ENCODE assay signal across 18 mouse cellular contexts in genomic region chr14:32336547-32336946, GRCm38 (mm10). TPM values are rescaled to one million over a fixed set of nuclear protein-coding genes. Genes with fewer than 3 reads are reported as not detected.
DNase-seq lines count a peak whose midpoint lies in the region; ATAC-seq and TF ChIP-seq lines count a peak whose summit lies in the region.
"Had no signal": no experiment of that assay in that cellular context is flagged by ENCODE, and none has a peak within 500 bp of the region (broad histone marks: within the 10 kb centered on the region; RNA-seq: fewer than 3 reads in every experiment).

No protein-coding gene starts in this region.

- no peaks in the 10 kb centered on the region for H3K27me3 ChIP-seq in forebrain, postnatal 0 days (ENCODE audit: insufficient read depth, low read length)
- H3K27me3 ChIP-seq in forebrain, embryonic 10.5 days (ENCODE audit: poor library complexity, severe bottlenecking): no peaks in the 10 kb centered on the region
- no peaks in the 10 kb centered on the region for H3K27me3 ChIP-seq in midbrain, embryonic 14.5 days (ENCODE audit: control insufficient read depth, insufficient read depth, low read length)
- no peaks in the 10 kb centered on the region for H3K27me3 ChIP-seq in midbrain, embryonic 11.5 days (ENCODE audit: control insufficient read depth, insufficient read depth, low read length)
- no peaks in the 10 kb centered on the region for H3K27me3 ChIP-seq in lung, postnatal 0 days (replicated peaks; ENCODE audit: insufficient read depth, low read length)

- H3K9me3 ChIP-seq in forebrain, postnatal 0 days (ENCODE audit: low read length): no peaks in the 10 kb centered on the region
- no peaks in the 10 kb centered on the region for H3K9me3 ChIP-seq in forebrain, embryonic 10.5 days
- no peaks in the 10 kb centered on the region for H3K9me3 ChIP-seq in midbrain, embryonic 14.5 days (ENCODE audit: control insufficient read depth, low read length)
- H3K9me3 ChIP-seq in midbrain, embryonic 11.5 days (ENCODE audit: control insufficient read depth, low read length): no peaks in the 10 kb centered on the region
- H3K9me3 ChIP-seq in lung, postnatal 0 days (ENCODE audit: low read length): no peaks in the 10 kb centered on the region

- no peak overlapping the region for H3K27ac ChIP-seq in forebrain, postnatal 0 days (ENCODE audit: low read depth, low read length)
- no peak overlapping the region for H3K27ac ChIP-seq in forebrain, embryonic 10.5 days
- H3K27ac ChIP-seq in midbrain, embryonic 14.5 days (replicated peaks; ENCODE audit: low read depth, low read length): no peak overlapping the region
- H3K27ac ChIP-seq in midbrain, embryonic 11.5 days (ENCODE audit: low read depth, low read length): no peak overlapping the region
- no peak overlapping the region for H3K27ac ChIP-seq in lung, postnatal 0 days (ENCODE audit: low read length)

- H3K9ac ChIP-seq in forebrain, postnatal 0 days: no peak overlapping the region
- no peak overlapping the region for H3K9ac ChIP-seq in midbrain, embryonic 14.5 days (replicated peaks; ENCODE audit: low read length)
- no peak overlapping the region for H3K9ac ChIP-seq in midbrain, embryonic 11.5 days (ENCODE audit: low read length)
- no peak overlapping the region for H3K9ac ChIP-seq in lung, postnatal 0 days (replicated peaks; ENCODE audit: low read depth)

- no peak for TF ChIP-seq EP300 in lung, postnatal 0 days (IDR thresholded peaks at IDR 0.05)

- peak; percentile 45; the same call in 1 of the 2 replicates for ATAC-seq in forebrain, postnatal 0 days
- no peak for ATAC-seq in midbrain, embryonic 14.5 days (ENCODE audit: low FRiP score, low TSS enrichment)
- no peak for ATAC-seq in midbrain, embryonic 11.5 days (ENCODE audit: low FRiP score)
- no peak for ATAC-seq in lung, postnatal 0 days

- WGBS in forebrain, postnatal 0 days: 55% methylated on average over 11 of the region's 11 CpGs
- WGBS in forebrain, embryonic 10.5 days: 89% methylated on average over 11 of the region's 11 CpGs
- 86% methylated on average over 11 of the region's 11 CpGs for WGBS in midbrain, embryonic 14.5 days
- 88% methylated on average over 11 of the region's 11 CpGs for WGBS in midbrain, embryonic 11.5 days
- WGBS in lung, postnatal 0 days: 78% methylated on average over 11 of the region's 11 CpGs

- H3K4me1 ChIP-seq in forebrain, postnatal 0 days (ENCODE audit: insufficient read depth): no peaks in the 10 kb centered on the region
- H3K4me1 ChIP-seq in forebrain, embryonic 10.5 days: no peaks in the 10 kb centered on the region
- no peaks in the 10 kb centered on the region for H3K4me1 ChIP-seq in midbrain, embryonic 14.5 days (ENCODE audit: control insufficient read depth, insufficient read depth, low read length)
- no peaks in the 10 kb centered on the region for H3K4me1 ChIP-seq in midbrain, embryonic 11.5 days (ENCODE audit: control insufficient read depth, insufficient read depth, low read length)
- no peaks in the 10 kb centered on the region for H3K4me1 ChIP-seq in lung, postnatal 0 days (ENCODE audit: insufficient read depth, low read depth, low read length)

- H3K4me2 ChIP-seq in forebrain, postnatal 0 days (ENCODE audit: low read depth): no peak overlapping the region
- no peak overlapping the region for H3K4me2 ChIP-seq in midbrain, embryonic 14.5 days (ENCODE audit: low read length)
- no peak overlapping the region for H3K4me2 ChIP-seq in midbrain, embryonic 11.5 days
- no peak overlapping the region for H3K4me2 ChIP-seq in lung, postnatal 0 days (replicated peaks; ENCODE audit: low read depth, low read length)

- no peak overlapping the region for H3K4me3 ChIP-seq in forebrain, postnatal 0 days (ENCODE audit: low read depth, low read length)
- H3K4me3 ChIP-seq in forebrain, embryonic 10.5 days: no peak overlapping the region
- H3K4me3 ChIP-seq in midbrain, embryonic 14.5 days (replicated peaks; ENCODE audit: low read depth, low read length): no peak overlapping the region
- H3K4me3 ChIP-seq in midbrain, embryonic 11.5 days (ENCODE audit: low read depth, low read length): no peak overlapping the region
- no peak overlapping the region for H3K4me3 ChIP-seq in lung, postnatal 0 days (ENCODE audit: low read depth, low read length)
- H3K4me3 ChIP-seq: myocyte had no signal

- TF ChIP-seq CTCF in forebrain, postnatal 0 days (IDR thresholded peaks at IDR 0.05; ENCODE audit: low read depth): no peak
- no peak for TF ChIP-seq CTCF in lung, postnatal 0 days (IDR thresholded peaks at IDR 0.05)

- H3K36me3 ChIP-seq in forebrain, postnatal 0 days (ENCODE audit: insufficient read depth): peaks cover 78% of the 10 kb centered on the region
- H3K36me3 ChIP-seq in forebrain, embryonic 10.5 days (replicated peaks): peaks cover 85% of the 10 kb centered on the region
- H3K36me3 ChIP-seq in midbrain, embryonic 14.5 days (ENCODE audit: control insufficient read depth, insufficient read depth, low read length): peaks cover 68% of the 10 kb centered on the region
- no peaks in the 10 kb centered on the region for H3K36me3 ChIP-seq in midbrain, embryonic 11.5 days (ENCODE audit: control insufficient read depth, insufficient read depth, low read length)
- H3K36me3 ChIP-seq in lung, postnatal 0 days (ENCODE audit: insufficient read depth, low read length): no peaks in the 10 kb centered on the region

- peak; percentile 10 for DNase-seq in forebrain, postnatal 0 days
- no peak for DNase-seq in forebrain, embryonic 10.5 days (ENCODE audit: extremely low spot score, low spot score)
- DNase-seq in midbrain, embryonic 14.5 days: peak; percentile 2
- DNase-seq in midbrain, embryonic 11.5 days (ENCODE audit: low spot score, missing footprints): no peak
- DNase-seq in cerebellum, adult 9-10 months: peak; percentile 91
- DNase-seq in lung, postnatal 0 days (ENCODE audit: low spot score): no peak
- DNase-seq in yolk sac, embryonic 10.5 days (ENCODE audit: low spot score): no peak
- DNase-seq: B cell, adult 2 months; thymus, postnatal 14 days had no signal

RNA-seq across cellular contexts. Expression of gene Ogdhl, which starts 14.7 kb away (rescaled TPM):
- total RNA-seq in forebrain, postnatal 0 days (2014; rRNA removed): 23.2 and 32.0 TPM in 2 replicates
- 17.5 and 23.3 TPM in 2 replicates for polyA plus RNA-seq in forebrain, postnatal 0 days (2015; fragmentation: Nextera tagmentation; extraction: Ambion mirVana)
- polyA plus RNA-seq in forebrain, embryonic 10.5 days (2016; fragmentation: Nextera tagmentation; extraction: Ambion mirVana): 18.3 and 18.4 TPM in 2 replicates
- 18.8 and 22.9 TPM in 2 replicates for polyA plus RNA-seq in midbrain, embryonic 14.5 days (2014; fragmentation: Nextera tagmentation; extraction: Ambion mirVana)
- 14.8 and 17.2 TPM in 2 replicates for polyA plus RNA-seq in midbrain, embryonic 11.5 days (2014; fragmentation: Nextera tagmentation; extraction: Ambion mirVana)
- polyA plus RNA-seq in lung, postnatal 0 days (2015; fragmentation: Nextera tagmentation; extraction: Ambion mirVana): 1.1 and 1.2 TPM in 2 replicates

RNA-seq across cellular contexts. Expression of gene 1700024G13Rik, which starts 51.6 kb away (rescaled TPM):
- 0.38 and 0.46 TPM in 2 replicates for total RNA-seq in forebrain, postnatal 0 days (2014; rRNA removed)
- 1.1 and 1.2 TPM in 2 replicates for polyA plus RNA-seq in forebrain, postnatal 0 days (2015; fragmentation: Nextera tagmentation; extraction: Ambion mirVana)
- not detected in 2 replicates for polyA plus RNA-seq in forebrain, embryonic 10.5 days (2016; fragmentation: Nextera tagmentation; extraction: Ambion mirVana)
- polyA plus RNA-seq in midbrain, embryonic 14.5 days (2014; fragmentation: Nextera tagmentation; extraction: Ambion mirVana): not detected in 2 replicates
- polyA plus RNA-seq in midbrain, embryonic 11.5 days (2014; fragmentation: Nextera tagmentation; extraction: Ambion mirVana): 0.19 TPM in 1 of 2 replicates, not detected in the other
- 7.8 and 9.5 TPM in 2 replicates for polyA plus RNA-seq in lung, postnatal 0 days (2015; fragmentation: Nextera tagmentation; extraction: Ambion mirVana)
- total RNA-seq: gastrocnemius, postnatal 4 days had no signal
- polyA plus RNA-seq: heart, postnatal 0 days; kidney, embryonic 14.5 days; large intestine, adult 2 months; limb, embryonic 14.5 days; liver, embryonic 16.5 days; myocyte; spleen, adult 2 months; stomach, embryonic 16.5 days had no signal

Comparison
In these comparisons a context has a peak if more than half of its experiments do, and no peak if none do; other contexts are left out.
1. DNase-seq: peak in forebrain, postnatal 0 days (single experiment), midbrain, embryonic 14.5 days (single experiment) and cerebellum, adult 9-10 months (single experiment); none in forebrain, embryonic 10.5 days (single experiment), midbrain, embryonic 11.5 days (single experiment), lung, postnatal 0 days (single experiment) and yolk sac, embryonic 10.5 days (single experiment).